Mouse (Mus musculus): ENCODE measurements around the gene Tubb5.

GRCm38 (mm10) chr17:35820111-35820510, 18.0 kb downstream of the Tubb5 start:
- TF ChIP-seq POLR2A (IDR thresholded peaks at IDR 0.05; ENCODE audit: borderline replicate concordance, insufficient read depth, low read length) = no peak
- no peak for TF ChIP-seq CTCF (IDR thresholded peaks at IDR 0.05; ENCODE audit: borderline replicate concordance, insufficient read depth, low read depth, low read length)
